Mouse (Mus musculus) c-Kit-negative CD71-positive TER-119-positive erythroid progenitor cells, embryonic 14.5 days (primary cell): ENCODE results near the gene Cd9.

Source experiments
- DNase-seq: peaks from one replicate; pipeline ENCODE4 v3.0.0-alpha.2; 2013; ENCODE audit warnings: low read depth, low spot score

The Cd9 gene

DNA sequence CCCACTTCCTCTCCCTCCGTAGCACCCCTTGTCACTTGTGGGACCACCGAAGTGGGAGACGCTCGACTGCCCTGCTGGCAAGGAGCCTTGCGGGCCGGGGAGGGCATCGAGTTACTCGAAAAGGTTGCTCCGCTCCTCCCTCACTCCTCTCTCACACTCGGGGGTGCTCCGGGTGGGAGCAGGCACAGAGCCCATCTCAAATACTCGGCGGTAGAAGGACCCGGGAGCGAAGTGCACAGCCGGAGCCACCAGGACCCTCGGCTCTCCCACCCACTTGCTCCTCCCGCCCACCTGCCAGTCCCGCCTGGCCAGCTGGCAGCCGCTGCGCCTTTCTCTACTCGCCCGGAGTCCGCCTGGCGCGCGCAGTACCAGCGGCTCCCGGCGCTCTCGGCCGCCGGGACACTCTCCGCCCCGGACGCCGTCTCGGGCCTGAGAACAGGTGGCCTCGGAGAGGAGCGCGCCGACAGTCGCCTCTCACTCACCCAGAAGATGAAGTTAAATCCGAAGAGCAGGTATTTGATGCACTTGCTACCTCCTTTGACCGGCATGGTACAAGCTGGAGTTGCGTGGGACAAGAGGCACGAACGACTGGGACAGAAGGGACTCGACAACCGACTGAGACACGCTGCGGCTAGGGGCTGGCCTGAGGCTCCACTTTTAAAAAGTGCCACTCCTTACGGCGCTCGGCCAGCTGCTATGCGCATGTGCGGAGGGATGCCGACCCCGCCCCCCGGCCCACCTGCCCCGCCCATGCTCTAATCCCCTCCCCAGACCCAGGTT, at the start of gene Cd9:
TSS of gene Cd9 (minus strand) at position 700 of the 780 bp plus-strand sequence.
- DNase-seq: no peak

DNA sequence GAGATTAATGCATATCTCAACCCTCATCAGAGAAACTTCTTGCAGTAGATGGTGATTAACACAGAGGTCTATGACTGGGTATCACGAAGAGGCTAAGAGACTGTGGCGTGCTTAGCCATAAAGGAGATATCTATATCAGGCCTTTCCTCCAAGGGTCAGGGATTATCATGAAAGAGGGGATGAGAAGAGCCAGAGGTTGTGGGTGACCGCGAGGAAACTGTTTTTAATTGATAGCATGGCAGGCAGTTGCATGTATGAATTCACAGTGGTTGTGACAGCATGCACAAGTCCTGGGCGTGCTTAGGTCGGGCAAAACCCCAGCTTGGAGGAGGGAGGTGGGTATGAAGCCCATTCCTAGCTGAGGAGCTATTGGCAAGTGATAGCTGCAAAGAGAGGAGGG, 46.7 kb upstream of the Cd9 start:
- no peak for DNase-seq

DNA sequence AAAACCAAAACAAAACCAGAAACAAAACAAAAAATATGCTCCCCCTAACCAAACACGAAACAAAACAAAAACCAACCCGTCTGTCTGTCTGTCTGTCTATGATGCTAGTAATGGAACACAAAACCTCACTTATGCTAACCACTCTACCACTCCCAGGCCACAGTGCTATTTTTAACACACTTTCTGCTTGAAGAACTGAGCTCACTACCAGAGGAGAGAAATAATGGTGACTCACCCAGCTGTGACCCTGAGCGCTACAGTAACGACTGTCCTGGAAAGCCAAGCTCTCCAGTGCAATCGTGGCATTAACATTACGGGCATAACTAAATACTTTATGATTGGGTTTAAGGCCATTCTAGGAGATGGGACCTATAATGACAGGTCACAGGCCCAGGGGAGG, 46.2 kb upstream of the Cd9 start:
- no peak for DNase-seq

DNA sequence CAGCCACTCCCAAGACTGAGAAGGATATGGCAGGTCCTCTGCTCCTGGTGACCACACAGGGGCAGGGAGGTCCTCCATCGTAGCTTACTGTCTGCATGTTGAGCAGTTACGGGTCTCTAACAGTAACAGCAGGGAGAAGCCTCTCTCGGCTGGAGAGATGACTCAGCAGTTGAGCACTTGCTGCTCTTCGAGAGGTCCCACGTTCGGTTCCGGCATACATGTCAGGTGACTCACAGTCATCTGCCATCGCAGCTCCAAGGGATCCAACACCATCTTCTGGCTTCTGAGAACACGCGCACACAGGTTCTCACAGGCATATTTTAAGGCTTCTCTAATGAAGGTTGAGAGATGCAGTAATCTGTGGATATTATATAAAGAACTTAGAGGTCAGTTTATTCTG, 45.6 kb upstream of the Cd9 start:
- DNase-seq: no peak

DNA sequence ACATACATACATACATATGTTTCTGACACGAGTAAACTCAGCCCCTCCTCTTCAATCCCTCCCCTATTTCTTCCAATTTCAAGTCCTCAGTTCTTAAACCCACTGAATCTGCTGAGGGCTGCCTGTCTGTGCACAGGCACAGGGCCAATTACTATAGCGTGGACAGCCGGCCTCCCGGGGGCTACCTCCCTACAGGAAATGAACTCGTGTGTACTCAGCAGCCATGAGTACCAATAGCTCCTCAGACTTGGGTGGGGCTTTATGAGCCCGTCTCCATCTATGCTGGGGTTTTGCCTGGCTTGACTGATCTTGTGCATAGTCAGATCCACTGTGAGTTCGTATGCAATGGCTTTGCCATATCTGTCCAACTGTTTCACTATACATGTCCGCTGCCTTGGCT, 44.8 kb upstream of the Cd9 start:
- no peak for DNase-seq

DNA sequence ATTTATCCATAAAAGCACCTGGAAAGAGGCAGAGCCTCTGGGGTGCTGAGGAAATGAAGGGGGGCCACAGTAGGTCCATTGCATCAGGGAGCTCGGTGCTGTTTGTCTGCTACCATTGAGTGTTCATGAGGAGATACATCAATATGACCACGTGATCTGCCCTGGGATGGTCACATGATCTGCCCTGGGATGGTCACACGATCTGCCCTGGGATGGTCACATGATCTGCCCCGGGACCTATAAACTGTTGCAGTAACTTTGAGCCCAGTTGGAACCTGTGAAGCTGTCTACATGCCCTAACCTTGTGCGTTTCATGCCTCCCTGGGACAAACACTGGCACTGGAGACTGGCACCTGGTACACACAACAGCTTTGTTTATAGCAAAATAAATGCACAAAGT, 43.9 kb upstream of the Cd9 start:
- no peak for DNase-seq

DNA sequence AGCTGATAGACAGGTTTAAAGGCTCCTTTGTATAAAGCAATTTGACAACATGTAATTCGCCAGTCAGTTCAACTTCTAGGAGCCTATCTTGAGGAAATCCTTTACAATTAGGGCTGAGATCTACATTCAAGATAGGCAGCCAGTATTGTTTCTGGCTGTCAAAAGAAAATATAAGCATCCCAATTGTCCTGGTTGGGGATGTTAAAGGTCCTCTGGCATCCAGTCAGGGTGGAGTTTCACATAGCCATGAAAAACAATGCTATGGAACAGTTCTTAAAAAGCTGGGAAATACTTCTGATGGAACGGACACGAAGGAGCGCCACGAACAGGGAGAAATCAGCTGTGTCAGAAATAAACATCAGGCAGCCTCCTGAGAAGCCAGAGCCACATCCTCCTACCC, 40.4 kb upstream of the Cd9 start:
- DNase-seq: no peak

DNA sequence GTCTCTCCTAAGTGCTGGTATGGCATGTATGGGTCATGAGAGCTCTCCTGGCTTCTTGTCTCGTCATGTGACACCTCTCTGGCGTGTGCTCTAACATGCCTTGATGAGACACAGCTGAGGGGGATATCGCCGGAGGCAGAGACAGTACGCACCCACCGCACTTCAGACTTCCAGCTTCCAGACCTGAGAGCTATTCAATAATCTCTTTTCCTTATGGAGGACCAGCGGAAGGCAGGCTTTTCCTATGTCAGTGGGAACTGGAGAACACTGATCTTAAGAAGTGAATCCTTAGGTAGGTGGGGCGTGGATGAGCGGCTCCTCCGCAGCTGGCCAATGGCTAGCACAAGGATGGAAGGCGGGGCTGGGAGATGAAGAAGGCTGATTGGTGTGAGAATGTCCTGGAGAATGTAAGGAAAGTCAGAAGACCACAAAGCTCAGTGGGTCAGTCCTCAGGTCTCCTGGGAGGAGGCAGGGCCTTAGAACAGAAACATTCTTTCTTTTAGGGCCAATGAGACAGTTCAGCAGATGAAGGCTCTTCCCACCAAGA, 38.6 kb upstream of the Cd9 start:
- DNase-seq: no peak

DNA sequence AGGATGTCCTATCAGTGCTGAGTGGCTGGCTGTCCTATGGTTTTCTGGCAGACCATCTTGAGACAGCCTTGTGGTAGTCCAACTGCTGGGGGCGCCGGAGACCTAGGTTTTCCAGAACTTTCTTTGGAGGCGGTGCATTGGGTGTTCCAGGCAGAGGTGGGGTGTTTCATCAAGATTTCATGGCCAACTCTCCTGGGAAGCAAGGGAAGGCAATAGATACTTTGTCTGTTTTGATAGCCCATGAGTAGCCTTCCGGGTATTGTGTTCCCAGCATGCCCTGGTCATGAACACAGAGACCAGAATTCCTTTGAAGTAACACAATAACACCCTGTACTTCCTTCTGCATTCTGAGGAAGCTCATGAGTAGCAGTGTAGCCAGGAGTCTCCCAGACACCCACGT, 34.9 kb upstream of the Cd9 start:
- DNase-seq: no peak

DNA sequence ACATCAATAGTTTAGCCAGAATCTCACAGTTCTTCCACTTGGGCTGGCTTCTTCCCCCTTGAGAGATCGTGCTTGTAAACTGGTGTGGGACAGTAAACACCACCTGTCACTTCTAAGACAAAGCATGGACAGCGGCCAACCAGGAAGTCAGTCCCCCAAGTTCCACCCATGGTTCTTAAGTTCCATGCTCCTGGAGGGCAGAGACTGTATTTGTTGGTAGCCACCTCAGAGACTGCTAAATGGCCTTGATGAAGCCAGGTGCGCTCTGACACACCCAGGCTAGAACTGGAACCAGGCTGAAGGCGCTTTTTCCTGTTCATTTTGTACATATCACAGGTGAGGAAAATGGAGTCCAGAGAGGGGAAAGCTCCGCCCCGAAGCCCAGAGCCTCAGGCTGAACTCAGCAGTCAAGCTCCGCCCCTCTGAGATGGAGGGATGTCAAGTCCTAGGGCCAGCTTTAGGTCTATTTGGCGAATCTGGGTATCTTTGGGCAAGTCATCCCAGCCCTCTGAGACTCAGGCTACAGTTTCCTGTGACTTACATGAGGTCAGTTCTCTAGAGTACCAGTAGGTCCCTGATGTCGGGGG, 34.1 kb upstream of the Cd9 start:
- DNase-seq: no peak

DNA sequence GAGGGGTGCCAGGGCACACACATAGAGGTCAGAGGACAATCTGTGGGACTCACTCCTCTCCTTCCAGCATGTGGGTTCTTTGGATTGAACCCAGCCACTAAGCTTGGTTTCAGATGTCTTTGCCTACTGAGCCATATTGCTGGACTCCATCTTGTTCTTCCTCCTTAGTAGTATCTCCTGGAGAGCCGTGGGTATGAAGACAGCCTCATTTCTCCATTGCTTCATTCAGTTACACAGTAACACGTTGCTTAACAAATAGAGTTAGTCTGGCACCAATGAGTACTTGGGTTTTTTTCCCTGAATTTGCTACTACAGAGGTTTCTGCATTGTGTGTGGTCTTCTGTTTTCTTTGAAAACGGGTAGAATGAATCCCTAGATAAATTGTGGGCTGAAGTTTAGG, 31.5 kb upstream of the Cd9 start:
- DNase-seq: no peak

DNA sequence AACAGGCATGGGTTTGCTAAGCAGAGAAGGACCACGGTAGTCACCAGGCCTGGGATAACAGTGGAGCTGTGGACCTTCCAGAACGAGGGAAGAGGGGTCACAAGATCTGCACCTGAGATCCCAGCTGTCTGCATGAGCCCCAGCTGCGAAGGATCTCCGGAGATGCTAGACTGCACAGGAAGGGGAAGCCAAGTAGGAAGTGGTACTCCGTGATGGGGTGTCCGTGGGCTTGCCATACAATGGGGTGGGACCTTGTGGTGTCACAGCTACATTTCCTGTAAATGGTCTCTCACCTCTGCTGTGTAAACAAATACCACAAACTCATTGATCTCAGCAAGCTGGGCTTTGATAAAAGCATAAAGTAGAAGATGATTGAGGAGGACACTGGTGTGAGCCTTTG, 29.4 kb upstream of the Cd9 start:
- DNase-seq: no peak

DNA sequence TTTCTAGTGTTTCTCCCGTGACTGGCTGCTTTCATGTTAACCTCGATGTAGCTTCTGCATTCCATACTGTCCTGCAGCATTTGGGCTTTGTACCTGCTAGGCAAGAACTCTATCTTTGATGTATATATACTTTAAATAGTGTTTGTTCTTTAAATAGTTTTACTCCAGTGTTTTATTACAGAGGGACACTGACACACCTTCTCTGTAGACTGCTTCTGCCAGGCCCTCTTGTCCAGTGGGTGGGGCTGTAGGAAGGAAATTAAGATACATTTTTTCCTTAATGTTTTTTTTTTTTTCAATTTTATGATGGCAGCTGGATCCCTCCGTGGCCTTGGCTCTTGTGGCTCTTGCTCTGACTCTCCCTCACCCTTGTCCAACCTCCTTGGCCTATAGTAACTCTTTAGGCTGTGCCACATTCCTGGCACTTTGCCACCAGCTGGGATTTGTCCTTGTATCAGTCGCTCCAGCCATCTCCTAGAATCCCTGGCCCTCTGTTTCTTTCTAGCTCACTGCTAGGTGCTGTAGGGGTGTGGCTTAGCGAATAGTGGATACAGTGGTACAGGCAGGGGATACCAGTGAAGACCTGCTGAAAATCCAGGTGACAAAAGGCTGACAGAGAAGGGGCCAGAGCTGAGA, 27.1 kb upstream of the Cd9 start:
- no peak for DNase-seq

DNA sequence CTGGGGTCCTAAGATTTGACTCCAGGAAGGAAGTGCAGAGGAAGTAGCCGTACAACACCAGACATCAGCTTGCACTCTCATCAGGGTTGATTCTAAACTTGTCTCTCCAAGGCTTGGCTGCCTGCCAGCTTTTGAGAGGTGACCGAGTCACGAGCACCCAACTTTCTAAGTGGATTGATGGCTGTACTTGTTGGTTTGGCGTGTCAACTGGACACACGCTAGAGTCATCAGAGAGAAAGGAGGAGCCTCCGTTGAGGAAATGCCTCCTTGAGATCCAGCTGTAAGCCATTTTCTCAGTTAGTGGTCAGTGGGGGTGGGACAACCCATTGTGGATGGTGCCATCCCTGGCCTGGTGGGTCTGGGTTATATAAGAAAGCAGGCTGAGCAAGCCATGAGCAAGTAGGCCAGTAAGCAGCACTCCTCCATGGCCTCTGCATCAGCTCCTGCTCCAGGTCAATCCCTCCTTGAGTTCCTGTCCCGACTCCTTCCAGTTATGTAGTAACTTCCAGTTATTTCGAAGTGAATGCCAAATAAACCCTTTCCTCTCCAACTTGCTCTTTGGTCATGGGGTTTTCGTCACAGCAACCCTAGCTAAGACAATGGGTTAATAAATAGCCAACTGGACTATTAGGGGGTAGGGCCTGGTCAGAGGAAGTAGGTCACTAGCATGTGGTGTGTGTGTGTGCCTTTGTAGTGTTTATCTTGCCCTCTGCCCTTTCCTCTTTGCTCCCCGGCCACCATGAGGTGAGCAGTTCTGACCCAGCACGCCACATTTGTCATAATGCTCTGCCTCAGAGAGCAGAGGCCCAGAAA, 21.1 kb upstream of the Cd9 start:
- no peak for DNase-seq

DNA sequence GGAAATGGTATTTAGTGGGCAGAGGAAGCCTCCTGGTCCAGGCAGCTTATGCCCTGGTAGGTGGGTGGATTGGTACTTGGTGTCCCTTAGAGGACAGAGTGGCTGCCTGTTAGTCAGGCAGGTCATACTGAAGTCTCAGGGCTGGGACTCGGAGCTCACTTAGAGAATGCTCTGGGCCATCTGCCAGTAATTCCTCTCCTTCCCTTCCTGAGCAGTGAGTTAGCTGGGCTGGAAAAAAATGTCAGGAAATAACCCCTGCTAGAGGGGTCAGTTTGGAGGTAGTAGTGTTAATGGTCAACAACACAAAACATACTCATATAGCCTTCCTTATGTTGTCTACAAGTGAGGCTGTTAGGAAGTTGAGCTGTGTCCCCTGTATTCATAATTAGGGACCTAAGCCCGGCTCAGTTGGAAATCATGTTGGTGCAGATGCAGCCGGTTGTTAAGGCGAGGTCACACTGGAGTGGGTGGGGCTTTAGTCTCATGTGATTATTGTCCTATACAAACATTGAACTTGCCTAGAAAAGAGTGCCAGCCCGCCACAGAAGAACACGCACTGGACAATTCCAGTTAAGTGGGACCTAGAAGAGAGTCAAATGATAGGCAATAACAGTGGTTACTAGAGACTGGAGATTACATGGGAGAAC, 18.5 kb upstream of the Cd9 start:
- DNase-seq: no peak

DNA sequence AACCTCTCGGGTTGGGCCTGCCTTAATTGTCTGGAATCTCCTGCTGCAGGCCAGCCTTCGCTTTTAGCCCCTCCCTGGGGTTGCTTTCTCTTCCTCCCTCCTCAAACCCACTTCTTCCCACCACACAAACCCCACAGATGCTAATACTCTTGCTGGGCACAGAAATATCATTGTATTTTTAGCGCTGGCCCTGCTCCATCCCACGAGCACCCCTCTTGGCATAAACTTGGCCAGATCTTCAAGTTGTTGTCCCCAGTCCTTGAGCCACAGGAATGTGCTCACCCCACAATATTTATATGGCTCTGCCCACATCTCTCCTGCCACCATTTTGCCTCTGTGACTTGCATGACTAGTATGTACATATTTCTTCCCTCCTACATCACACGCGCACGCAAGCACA, 16.6 kb upstream of the Cd9 start:
- DNase-seq: no peak

DNA sequence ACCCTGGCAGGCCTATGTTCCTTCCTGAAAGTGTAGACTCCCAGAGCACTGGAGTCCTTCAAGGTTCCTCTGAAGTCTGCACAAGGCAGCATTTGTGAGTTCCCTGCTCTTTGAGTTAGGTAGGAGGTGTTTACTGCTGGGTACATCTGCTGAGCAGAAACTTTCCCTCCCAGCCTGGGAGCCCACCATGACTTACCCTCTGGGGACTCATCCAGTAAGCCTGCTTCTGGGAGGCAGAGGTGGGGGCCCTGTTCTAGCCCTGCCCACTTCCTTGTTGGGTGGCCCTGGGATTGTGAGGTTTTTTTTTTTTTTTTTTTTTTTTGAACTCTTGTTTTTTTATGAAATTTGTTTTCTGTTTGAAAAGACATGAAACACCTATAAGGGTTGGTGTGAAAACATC, 16.1 kb upstream of the Cd9 start:
- no peak for DNase-seq

DNA sequence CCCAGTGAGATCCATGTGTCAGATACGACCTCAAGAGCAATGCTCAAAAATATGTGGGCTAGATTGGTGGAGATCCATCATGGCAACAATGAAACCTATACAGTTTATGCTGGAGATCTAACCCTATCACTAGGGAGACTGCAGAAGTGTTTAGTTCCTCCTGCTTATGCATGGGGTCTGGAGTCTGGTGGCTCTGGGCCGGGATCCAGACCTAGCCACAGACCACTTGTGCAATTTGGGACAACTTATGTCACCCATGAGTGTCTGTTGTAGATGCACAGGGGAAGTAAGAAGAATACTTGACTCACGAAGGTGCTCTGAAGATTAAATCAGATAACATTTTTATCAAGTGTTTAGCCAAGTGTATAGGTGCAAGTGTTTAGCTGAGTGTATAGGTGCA, 15.2 kb upstream of the Cd9 start:
- no peak for DNase-seq

DNA sequence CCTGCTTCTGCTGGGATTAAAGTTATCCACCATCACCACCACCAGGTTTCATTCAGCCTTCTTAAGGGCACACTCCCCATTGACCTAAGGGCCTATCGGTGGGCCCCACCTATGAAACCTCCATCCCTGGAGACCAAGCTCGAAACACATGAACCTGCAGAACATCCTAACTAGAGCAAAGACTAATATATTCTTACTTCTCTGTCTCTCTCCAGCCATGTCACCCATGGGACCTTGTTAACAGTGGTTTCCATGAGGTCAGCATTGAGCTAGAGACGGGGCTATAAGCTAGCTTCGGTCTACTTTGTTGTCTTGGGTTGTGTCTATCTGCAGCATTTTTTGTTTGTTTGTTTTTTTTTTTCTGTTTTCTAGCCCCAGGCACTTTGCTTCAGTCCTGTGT, 11.8 kb upstream of the Cd9 start:
- DNase-seq: no peak

DNA sequence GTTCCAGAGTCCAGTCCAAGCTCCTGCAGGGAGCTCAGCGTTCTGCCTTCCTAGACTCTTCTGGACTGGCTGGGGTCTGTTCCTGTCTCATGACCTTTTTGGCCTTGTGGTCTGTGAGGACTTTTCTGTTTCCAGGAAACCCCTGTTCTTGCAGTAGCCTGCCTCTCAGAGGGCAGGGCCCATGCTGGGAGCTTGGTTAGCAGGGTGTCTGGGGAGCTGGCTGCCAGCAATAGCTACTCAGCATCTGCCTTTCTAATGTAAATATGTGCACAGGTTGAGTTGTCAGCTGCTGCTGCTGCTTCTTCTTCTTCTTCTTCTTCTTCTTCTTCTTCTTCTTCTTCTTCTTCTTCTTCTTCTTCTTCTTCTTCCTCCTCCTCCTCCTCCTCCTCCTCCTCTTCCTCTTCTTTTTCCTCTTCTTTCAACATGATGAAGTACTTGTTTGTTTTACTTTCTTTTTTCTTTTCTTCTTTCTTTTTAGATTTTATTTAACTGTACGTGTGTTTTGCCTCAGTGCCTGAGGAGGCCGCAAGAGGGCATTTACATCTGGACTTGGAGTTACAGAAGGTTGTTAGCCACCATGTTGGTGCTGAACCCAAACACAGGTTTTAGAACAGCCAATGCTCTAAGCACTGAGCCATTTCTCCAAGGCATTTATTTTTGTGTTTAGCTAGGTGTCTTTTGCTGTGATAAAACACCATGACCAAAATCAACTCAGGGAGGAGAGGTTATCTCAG, 10.2 kb upstream of the Cd9 start:
- DNase-seq: no peak
